Mouse (Mus musculus): ENCODE data around the gene Tbc1d10a.

DNA sequence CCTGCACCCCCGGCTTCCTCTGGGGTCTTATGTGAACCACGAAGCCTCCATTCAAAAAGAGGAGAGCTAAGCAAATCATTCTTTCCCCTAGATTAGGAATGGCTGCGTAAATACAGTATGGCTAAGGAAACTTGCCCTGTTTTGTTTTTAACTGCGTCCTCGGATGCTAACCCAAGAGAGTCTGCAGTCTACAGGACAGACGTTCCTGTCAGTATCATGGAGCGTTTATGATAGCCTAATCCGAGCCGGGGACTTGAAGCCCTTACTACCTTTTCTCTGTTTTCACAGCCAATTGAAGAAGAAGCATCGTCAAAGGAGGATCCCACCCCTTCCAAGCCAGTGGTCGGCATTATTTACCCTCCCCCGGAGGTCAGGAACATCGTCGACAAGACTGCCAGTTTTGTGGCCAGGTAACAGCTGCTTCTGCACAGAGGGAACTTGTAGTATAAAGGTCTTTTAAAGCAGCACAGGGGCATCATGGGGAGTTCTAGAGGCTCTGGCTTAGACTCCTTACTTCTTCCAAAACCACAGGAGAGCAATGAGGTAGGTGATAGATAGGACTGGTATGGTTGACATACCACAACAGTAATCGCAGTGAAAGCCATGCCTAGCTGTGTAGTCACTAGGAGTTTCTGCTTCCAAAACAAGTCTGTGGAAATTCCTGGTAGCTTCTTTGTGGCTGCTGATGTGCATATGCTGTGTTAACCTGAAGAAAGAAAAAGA, 25.7 kb upstream of the Tbc1d10a start:
- no peak for TF ChIP-seq POLR2AphosphoS2 (IDR thresholded peaks at IDR 0.05; ENCODE audit: insufficient read length, low read depth)
- TF ChIP-seq MYOD1 (IDR thresholded peaks at IDR 0.05; ENCODE audit: control insufficient read depth in 1 of 3, insufficient read length in 2 of 3, low read depth in 2 of 3) = no peak
- TF ChIP-seq SRF (IDR thresholded peaks at IDR 0.05; ENCODE audit: control insufficient read depth, insufficient read length, low read depth) = no peak
- TF ChIP-seq POLR2A (IDR thresholded peaks at IDR 0.05; ENCODE audit: insufficient read length, low read depth) = no peak
- TF ChIP-seq CEBPB (IDR thresholded peaks at IDR 0.05; ENCODE audit: insufficient read depth, poor library complexity, severe bottlenecking) = no peak
- TF ChIP-seq TCF12 (IDR thresholded peaks at IDR 0.05; ENCODE audit: insufficient read depth, poor library complexity, severe bottlenecking) = no peak
- TF ChIP-seq E2F4 (IDR thresholded peaks at IDR 0.05; ENCODE audit: insufficient read depth) = no peak
- no peak for TF ChIP-seq USF1 (IDR thresholded peaks at IDR 0.05; ENCODE audit: low read depth)
- no peak for TF ChIP-seq MYOG (IDR thresholded peaks at IDR 0.05; ENCODE audit: control insufficient read depth in 1 of 3, insufficient read depth in 1 of 3, insufficient read length in 2 of 3, low read depth in 2 of 3)

Data from myocyte (in vitro differentiated cells).